Mouse (Mus musculus): Measurements from ENCODE around the gene Chmp4b.

Gene Chmp4b

DNA sequence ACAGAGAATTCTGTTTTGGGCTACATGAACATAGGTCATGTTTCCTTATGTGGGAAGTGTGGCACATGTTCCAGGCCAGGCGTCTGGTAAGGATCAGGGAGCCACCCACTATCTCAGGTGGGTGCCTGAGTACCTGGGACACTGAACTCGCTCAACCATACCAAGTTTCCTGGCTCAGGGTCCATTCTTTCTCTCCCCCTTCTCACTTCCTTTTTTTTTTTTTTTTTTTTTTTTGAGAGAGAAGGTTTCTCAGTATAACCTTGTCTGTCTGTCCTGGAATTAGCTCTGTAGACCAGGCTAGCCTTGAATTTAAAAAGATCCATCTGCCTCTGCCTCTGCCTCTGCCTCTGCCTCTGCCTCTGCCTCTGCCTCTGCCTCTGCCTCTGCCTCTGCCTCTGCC is 68.8 kb downstream of the Chmp4b start:
- no peak for DNase-seq (ENCODE audit: low read depth)

DNA sequence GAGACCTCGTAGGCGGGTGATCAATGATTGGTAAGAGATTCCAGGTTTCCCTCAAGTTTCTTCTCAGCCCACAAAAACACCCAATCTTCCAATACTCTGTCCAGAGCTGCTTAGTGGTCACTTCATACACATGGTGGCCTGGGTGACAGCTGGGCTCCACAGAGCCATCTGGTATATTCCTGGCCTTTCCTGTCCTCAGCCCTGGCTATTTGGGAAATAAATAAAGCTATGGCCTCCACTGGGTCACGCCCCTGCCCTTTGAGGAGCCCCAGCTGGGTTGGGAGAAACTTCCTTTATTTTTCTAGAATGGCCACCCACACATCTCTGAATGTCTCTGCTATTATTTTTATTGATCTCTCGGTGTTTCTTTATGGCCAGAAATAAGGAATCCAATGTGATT is 72.0 kb downstream of the Chmp4b start:
- DNase-seq (ENCODE audit: low read depth): no peak

DNA sequence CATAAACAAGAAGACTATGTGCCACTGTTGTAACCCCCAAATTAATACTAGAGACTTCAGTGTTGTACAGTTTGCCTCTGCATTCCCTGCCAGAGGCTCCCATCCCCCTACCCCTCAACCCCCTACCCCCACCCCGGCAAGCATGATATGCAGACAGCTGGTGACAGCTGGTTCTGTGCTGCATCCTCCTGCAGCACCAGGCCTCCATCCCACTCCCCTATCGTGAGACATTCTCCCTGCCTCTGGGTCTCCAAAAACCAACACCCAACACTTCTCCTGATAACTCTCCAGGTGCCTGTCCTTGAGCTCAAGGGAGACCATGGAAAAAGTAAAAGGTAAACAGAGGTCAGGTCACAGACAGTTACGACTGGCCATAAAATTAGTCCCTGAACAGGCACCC is 78.2 kb downstream of the Chmp4b start:
- DNase-seq (ENCODE audit: low read depth): no peak

DNA sequence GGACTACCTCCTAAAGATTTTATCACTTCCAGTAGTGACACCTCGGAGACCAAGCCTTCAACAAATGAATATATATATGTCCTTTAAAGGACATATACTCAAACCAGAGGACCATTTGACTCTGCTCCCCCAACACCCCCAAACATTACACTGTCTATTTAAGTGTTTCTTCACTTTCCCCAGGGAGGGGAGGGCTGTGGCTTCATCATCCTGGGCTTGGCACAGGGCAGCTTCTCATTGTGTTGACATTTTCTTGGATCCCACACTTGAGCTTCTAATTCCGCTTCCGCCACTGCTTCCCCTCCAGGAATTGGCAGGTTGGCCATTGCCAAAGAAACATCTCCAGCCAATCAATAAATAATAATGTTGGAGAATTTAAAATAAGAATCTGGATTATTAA is 79.3 kb downstream of the Chmp4b start:
- DNase-seq (ENCODE audit: low read depth): no peak

DNA sequence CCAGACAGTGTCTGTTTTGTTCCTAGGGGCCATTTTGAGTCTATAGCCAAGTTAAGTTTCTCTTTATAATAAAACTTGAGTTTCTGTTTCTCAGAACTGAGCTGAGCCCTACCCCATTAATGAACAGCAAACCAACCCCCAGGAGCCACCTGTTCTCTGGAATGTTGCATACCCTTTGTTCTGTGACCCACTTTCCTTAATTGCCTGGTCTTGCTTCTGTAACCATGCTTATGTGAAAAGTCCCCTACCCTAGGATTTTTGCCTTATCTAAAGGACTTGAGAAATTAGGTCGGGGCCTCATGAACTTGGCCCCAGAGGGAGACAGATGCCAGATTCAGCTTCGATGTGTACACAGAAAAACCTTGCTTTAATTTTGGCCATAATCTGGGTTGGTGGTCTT is 80.4 kb downstream of the Chmp4b start:
- no peak for DNase-seq (ENCODE audit: low read depth)

DNA sequence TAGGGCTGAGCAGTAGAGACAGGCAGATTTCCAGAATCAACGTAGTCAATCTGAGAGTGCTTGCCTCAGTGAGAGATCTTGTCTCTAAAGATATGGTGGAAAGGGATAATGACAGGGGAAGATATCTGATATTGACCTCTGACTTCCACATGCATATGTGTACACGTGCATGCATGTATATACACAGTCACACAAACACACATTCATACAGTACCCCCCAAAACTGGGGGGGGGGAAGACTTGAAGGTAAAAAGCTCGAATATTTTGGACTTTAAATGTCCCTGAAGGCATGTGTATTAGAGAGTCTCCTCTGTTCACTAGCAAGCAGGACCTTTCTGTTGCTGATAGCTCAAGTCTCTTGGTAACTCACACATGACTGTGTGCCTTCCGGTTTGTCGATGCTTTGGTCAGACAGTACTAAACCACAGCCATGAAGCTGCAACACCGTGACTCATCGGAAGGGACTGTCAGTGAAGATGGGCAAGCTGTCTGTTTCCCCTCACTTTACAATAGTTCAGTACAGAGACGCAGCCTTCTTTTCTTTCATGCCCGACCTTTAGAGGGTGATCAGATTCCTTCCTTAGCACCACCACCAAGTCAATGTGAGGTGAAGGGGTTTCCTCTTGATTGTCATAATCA is 81.1 kb downstream of the Chmp4b start:
- peak; percentile 94 for DNase-seq (ENCODE audit: low read depth)

DNA sequence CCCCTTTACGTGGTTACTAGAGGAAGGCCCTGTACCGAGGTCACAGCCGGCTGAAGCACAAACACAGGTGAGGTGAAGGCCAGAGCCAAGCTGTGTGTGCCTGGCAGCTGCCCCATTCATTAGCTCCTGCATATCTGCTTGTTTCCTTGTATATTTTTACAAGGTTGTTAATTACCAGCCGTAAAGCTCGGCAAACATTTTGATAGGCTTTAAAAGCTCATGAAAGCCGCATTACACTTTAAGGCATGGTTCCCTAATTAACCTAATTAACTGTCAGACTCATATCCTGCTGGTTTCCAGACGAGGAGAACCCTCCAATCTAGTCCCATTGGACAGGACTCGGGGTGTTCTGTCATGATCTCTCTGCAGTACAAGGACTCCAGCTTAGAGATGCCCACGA is 83.5 kb downstream of the Chmp4b start:
- DNase-seq (ENCODE audit: low read depth): no peak

DNA sequence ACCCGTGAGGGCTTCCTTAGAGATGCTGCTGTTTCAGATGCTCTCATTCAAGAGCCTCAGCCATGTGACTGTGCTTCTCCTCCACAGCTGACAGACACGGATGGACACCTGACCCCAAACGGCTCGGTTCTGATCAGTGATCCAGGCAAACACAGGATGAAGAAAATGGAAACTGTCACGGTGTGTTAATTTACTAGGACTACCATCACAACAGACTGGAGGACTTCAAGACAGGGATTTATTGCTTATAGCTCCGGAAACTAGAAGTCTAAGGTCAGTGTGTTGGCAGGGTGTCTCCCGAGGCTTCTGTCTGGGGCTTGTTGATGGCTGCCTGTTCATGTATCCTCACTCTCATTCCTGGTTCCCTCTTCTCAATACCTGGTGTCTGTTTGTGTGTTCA is 83.9 kb downstream of the Chmp4b start:
- DNase-seq (ENCODE audit: low read depth): no peak

DNA sequence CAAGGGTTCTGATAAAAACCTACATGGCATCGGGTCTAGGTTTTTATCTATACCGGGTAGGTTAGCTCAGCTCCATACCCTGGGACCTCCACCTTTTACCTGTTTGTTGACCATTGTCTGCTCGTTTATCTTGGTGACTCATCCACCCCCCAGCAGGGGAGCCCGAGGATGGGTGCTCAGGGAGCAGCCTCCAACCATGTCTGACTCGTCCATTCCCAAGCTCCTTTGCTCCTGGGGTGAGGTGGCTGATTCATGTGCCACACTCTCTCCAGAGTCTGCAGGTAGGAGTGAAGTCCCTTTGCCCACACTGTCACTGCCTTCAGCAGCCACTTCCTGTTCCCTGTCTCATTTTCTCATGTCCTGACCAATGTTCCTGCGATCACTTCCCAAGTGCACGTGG is 84.5 kb downstream of the Chmp4b start:
- DNase-seq (ENCODE audit: low read depth): no peak

DNA sequence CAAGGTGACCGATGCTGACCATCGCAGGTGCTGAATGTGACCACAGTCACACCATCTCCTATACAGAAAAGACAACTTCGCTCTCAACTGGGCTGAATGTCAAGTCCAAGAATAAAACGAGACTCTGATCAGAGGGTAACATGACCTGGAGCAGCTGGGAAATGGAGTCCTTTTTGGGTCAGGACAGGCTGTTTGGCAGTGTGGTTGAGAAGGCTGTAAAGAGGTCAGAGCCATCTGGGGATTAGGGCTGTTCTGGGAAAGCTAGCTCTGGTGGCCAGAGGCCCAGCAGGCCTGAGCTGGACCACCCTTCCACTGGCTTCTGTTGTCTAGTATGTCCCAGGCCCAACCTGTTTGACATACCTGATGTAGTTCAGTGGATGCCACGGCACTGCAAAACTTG is 87.1 kb downstream of the Chmp4b start:
- DNase-seq (ENCODE audit: low read depth): no peak

DNA sequence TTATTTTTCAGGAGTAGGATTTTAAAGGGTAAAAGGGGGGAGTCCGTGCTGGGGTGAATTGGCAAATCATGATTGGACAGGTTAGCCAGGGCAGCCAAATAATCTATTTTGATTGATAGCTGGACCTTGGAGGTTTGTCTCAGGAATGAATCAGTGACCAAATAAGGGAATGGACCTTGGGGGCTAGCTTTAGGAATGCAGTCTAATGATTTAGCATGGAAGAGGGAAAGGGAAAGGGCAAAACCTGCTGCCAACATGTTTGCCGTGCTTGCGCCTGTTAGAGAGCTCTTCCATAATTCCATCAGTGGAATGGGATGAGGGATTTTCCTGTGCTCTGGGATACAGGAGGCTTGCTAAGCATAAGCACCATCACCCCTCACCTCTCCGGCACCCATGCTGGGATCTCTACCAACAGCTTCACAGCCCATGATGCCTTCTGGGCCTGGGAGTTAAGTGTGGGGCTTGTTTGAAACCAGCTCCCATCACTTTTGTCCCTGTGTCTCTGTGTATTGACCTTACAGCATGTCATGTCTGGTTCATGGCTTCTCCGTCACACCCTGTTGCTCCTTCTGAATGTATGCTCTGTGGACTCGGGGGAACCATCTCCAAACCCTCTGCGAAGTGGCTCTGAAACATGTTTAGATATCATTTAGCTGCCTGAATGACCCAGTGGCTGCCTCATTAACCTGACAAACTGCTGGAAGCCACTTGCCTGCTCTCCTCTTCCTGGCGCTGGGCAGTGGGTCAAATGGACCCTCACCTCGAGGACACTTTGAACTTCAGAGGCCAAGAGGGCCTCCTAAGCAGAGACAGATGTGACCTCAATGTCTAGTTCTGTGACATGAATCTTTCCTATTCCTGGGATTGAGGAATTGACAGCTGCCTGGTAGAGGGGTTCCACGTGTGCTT is 91.7 kb downstream of the Chmp4b start:
- no peak for DNase-seq (ENCODE audit: low read depth)

DNA sequence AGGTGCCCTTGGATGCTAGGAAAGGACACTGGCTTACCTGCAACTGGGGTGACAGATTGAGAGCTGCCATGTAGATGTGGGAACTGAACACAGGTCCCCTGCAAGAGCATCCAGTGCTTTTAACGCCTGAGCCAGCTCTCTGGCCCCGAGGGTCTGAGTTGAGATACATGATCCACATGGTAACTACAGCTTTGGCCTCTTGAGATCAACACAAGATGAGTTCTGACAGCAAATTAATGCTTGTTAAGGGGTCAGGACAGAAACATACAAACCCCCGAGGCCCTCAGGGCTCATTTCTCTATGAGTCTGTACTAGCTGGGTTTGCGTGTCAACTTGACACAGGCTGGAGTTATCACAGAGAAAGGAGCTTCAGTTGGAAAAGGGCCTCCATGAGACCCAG is 92.4 kb downstream of the Chmp4b start:
- DNase-seq (ENCODE audit: low read depth): no peak
